Mouse (Mus musculus): ENCODE data around the gene Gm12394.
"Not testable (repeated sequence)": the region's sequence is repeated elsewhere in the genome, so short reads cannot be mapped to it uniquely, and the experiment has no call there.

Gm12394 gene

DNA sequence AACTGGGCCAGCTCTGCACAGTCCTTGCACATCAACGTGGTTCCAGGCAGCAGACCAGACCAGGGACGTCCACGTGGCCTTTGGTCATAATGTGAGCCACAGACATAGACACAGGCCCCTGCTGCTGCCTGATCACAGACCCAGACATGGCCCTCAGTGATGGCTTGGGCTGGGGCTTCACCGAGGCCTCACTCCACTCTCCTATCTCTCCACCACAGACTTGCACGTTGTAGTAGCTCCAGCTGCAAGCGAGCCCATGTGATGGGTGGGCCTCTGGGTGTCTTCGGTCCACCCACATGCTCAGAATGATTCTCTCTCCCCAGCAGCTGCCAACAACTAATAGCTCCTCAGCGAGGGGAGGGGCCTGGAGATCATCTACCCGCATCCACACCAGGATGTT is 3.9 kb upstream of the Gm12394 start:
- DNase-seq (ENCODE audit: low spot score in 2 of 2), result peak; percentile 26 to 39

DNA sequence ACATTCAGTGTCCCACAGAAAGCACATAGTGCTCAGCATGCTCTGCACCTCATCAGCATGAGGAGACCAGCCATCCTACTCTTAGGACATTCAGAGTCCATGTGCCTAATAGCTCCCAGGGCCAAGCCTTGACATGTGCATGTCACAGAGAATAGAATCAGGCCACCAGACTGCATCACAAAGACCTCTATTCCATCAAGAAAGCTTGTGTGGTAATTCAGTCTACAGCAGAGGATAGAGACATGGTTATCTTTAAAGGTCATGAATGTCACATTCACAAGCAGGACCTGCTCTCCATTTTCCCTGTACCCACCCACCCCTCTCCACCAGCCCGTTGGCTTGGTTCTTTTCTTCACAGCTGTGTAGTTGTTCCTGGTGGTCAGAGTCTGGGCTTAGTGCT is 2.8 kb downstream of the Gm12394 start, which contains the start of gene Fam205a1:
Gene Fam205a1 (minus strand): TSS at position 101 of the 400 bp plus-strand sequence.
- DNase-seq (ENCODE audit: low spot score in 2 of 2), result not testable (repeated sequence)

DNA sequence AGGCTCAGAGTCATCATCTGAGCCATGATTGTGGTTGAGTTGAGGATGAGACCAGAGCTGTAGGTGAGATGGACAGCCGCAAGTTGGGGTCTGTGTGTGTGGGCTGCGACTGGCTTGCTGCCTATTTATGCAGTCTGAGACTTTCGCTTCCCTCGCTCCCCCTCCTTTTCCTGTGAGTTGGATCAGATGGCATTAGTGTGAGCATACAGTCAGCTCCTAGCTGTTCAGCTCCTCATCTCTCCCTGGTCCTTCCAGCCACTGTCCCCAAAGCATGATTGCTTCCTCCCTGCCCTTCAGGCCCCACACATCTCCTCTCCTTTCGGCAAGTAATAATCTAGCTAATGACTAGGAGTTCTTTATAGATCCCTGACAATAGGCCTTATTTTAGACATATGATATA is 82.7 kb downstream of the Gm12394 start, which contains the start of gene Ccl21a:
Gene Ccl21a (minus strand): TSS at position 101 of the 400 bp plus-strand sequence.
- DNase-seq (ENCODE audit: low spot score in 2 of 2), result not testable (repeated sequence)

DNA sequence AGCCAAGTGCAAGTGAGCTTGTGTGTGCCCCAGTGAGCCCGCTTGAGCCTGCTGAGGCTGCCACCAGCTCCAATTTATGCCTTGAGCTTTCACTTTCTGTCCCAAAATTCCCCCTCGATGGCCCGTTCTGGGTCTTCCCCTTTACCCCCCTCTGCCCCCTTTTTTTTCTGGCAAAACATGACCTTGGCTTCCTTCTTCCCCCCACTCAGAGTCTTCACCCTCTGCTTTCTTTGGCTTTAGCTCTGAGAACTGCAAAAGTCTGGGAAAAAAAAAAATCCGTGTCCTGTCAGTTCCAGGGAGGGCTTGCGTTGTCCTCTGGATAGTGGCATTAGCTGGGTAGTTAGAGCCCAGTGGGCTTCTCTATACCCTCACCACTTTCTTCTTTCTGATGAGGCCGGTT is 100.1 kb downstream of the Gm12394 start, which contains the start of gene Ccl19:
Gene Ccl19 (minus strand): TSS at position 101 of the 400 bp plus-strand sequence.
- not testable (repeated sequence) for DNase-seq (ENCODE audit: low spot score in 2 of 2)

DNA sequence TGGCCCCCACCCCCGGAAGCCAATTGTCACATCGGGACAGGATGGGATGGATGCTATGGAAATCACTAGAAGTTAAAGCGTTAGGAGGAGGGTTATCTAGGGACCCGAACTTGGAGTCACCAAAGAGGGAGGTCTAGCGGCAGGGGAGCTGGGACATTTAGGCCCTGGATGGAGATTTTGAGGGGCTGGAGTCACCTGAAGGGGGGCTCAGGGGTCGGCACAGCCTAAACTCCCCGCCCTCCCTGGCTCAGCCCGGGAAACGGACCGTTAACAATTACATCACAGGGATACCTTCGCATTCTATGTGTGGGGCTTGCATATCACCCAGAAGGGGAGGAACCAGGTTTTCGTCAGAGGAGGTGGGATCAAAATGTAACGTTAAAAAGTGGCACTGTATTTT is 121.3 kb downstream of the Gm12394 start, which contains the start of gene 4930578G10Rik:
Gene 4930578G10Rik (plus strand): TSS at position 301 of the 400 bp plus-strand sequence.
- DNase-seq (ENCODE audit: low spot score in 2 of 2), result not testable (repeated sequence)

Data from spleen, postnatal 14 days (tissue).